Comparison of ENCODE assay signal across 13 mouse cellular contexts in the genomic region with DNA sequence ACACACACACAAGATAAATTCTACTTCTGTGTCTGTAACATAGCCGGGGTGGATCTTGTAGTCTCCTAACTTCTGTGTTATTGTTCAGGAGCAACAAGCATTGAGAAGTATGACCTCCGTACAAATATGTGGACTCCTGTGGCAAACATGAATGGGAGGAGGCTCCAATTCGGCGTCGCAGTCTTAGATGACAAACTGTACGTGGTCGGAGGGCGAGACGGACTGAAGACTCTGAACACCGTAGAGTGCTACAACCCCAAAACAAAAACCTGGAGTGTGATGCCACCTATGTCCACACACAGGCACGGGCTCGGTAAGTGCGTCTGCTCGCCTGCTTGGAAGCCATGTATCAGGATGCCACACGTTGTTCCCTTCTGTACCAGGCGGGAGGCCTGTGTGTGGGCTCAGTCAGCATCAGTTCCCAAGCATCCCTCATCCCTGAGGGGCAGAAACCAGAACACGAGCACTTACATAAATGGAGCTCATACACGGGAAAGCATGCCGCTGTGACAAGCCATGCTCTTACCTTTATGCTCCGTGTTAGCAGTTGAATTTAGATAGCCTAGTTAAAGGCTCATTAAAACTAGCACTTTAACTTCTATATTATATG. TPM values are rescaled to one million over a fixed set of nuclear protein-coding genes. Genes with fewer than 3 reads are reported as not detected.
DNase-seq lines count a peak whose midpoint lies in the region; ATAC-seq and TF ChIP-seq lines count a peak whose summit lies in the region.
"Had no signal": no experiment of that assay in that cellular context is flagged by ENCODE, and none has a peak within 500 bp of the region (broad histone marks: within the 10 kb centered on the region; RNA-seq: fewer than 3 reads in every experiment).

No protein-coding gene starts in this region.

- H3K27ac ChIP-seq in heart, postnatal 0 days (ENCODE audit: low read depth), result peak overlapping the region; percentile 78
- no peak overlapping the region for H3K27ac ChIP-seq in heart, embryonic 11.5 days (ENCODE audit: low read depth, low read length)
- H3K27ac ChIP-seq in limb, embryonic 11.5 days (replicated peaks; ENCODE audit: low read depth, low read length), result no peak overlapping the region
- no peak overlapping the region for H3K27ac ChIP-seq in limb, embryonic 10.5 days
- H3K27ac ChIP-seq: liver, embryonic 13.5 days; macrophage had no signal

- H3K36me3 ChIP-seq in heart, postnatal 0 days (replicated peaks; ENCODE audit: control insufficient read depth, insufficient read depth, low read length), result peaks cover 24% of the 10 kb centered on the region
- H3K36me3 ChIP-seq in heart, embryonic 11.5 days (ENCODE audit: control insufficient read depth, insufficient read depth, low read length), result peaks cover 8% of the 10 kb centered on the region; the same call in 1 of the 2 replicates
- no peaks in the 10 kb centered on the region; the same call in 1 of the 2 replicates for H3K36me3 ChIP-seq in limb, embryonic 11.5 days (ENCODE audit: control insufficient read depth, insufficient read depth, low read length)
- H3K36me3 ChIP-seq in limb, embryonic 10.5 days, result peaks cover 11% of the 10 kb centered on the region
- H3K36me3 ChIP-seq: liver, embryonic 13.5 days had no signal

- H3K27me3 ChIP-seq in heart, postnatal 0 days (ENCODE audit: control insufficient read depth, insufficient read depth, low read length), result no peaks in the 10 kb centered on the region
- no peaks in the 10 kb centered on the region for H3K27me3 ChIP-seq in heart, embryonic 11.5 days (ENCODE audit: control insufficient read depth, insufficient read depth, low read length)
- no peaks in the 10 kb centered on the region for H3K27me3 ChIP-seq in limb, embryonic 11.5 days (ENCODE audit: control insufficient read depth, insufficient read depth, low read length)
- no peaks in the 10 kb centered on the region for H3K27me3 ChIP-seq in limb, embryonic 10.5 days (ENCODE audit: low read depth, poor library complexity, severe bottlenecking)
- H3K27me3 ChIP-seq: liver, embryonic 13.5 days had no signal

- no peak for TF ChIP-seq CTCF in heart, postnatal 0 days (IDR thresholded peaks at IDR 0.05; ENCODE audit: low read depth)

- WGBS in heart, postnatal 0 days, result 86% methylated on average over 20 of the region's 20 CpGs
- 86% methylated on average over 20 of the region's 20 CpGs for WGBS in heart, embryonic 11.5 days (ENCODE audit: insufficient replicate concordance)
- WGBS in limb, embryonic 11.5 days, result 93% methylated on average over 20 of the region's 20 CpGs
- WGBS in limb, embryonic 10.5 days, result 94% methylated on average over 20 of the region's 20 CpGs

- no peak for TF ChIP-seq EP300 in heart, postnatal 0 days (IDR thresholded peaks at IDR 0.05; ENCODE audit: low read depth)

- no peaks in the 10 kb centered on the region for H3K9me3 ChIP-seq in heart, postnatal 0 days (replicated peaks; ENCODE audit: control insufficient read depth, low read length)
- H3K9me3 ChIP-seq in heart, embryonic 11.5 days (replicated peaks; ENCODE audit: control insufficient read depth, low read length), result no peaks in the 10 kb centered on the region
- no peaks in the 10 kb centered on the region for H3K9me3 ChIP-seq in limb, embryonic 11.5 days (ENCODE audit: control insufficient read depth, low read length)
- H3K9me3 ChIP-seq in limb, embryonic 10.5 days (replicated peaks), result no peaks in the 10 kb centered on the region
- H3K9me3 ChIP-seq: liver, embryonic 13.5 days had no signal

- no peak for DNase-seq in frontal cortex, postnatal 10 days (ENCODE audit: low spot score in 2 of 2)
- no peak for DNase-seq in heart, postnatal 0 days (ENCODE audit: low spot score)
- no peak for DNase-seq in limb, embryonic 11.5 days (ENCODE audit: low spot score)
- no peak for DNase-seq in limb, embryonic 10.5 days (ENCODE audit: low spot score)
- peak; percentile 25 for DNase-seq in R1 (ENCODE audit: low read depth, low spot score)
- no peak for DNase-seq in T-cell, adult 2 months (ENCODE audit: low spot score)
- DNase-seq: cerebellum, postnatal 14 days; liver, embryonic 13.5 days had no signal

- no peak overlapping the region for H3K9ac ChIP-seq in heart, postnatal 0 days (replicated peaks; ENCODE audit: low read depth, low read length)
- no peak overlapping the region for H3K9ac ChIP-seq in heart, embryonic 11.5 days (ENCODE audit: low read depth, low read length)
- H3K9ac ChIP-seq in limb, embryonic 11.5 days (ENCODE audit: low read length), result 0 out of 2 replicates have a peak overlapping the region, but pooled peaks have one; percentile 12
- H3K9ac ChIP-seq: liver, embryonic 13.5 days had no signal

- H3K4me2 ChIP-seq in heart, postnatal 0 days (ENCODE audit: low read depth, low read length), result no peak overlapping the region
- no peak overlapping the region for H3K4me2 ChIP-seq in heart, embryonic 11.5 days
- H3K4me2 ChIP-seq in limb, embryonic 11.5 days (ENCODE audit: low read depth, severe bottlenecking), result no peak overlapping the region
- H3K4me2 ChIP-seq: liver, embryonic 13.5 days had no signal

- H3K4me3 ChIP-seq in heart, postnatal 0 days (ENCODE audit: low read depth, low read length), result no peak overlapping the region
- no peak overlapping the region for H3K4me3 ChIP-seq in heart, embryonic 11.5 days (ENCODE audit: low read depth, low read length)
- no peak overlapping the region for H3K4me3 ChIP-seq in limb, embryonic 11.5 days (ENCODE audit: low read depth, low read length)
- H3K4me3 ChIP-seq in limb, embryonic 10.5 days, result no peak overlapping the region
- H3K4me3 ChIP-seq: erythroblast, embryonic 14.5 days; liver, embryonic 13.5 days had no signal

- peak; percentile 93 for ATAC-seq in frontal cortex, adult (ENCODE audit: low TSS enrichment)
- no peak for ATAC-seq in heart, postnatal 0 days (ENCODE audit: insufficient read depth, low read depth)
- no peak for ATAC-seq in heart, embryonic 11.5 days (replicated peaks; ENCODE audit: insufficient number of reproducible peaks, low FRiP score, low TSS enrichment)
- no peak for ATAC-seq in limb, embryonic 11.5 days (ENCODE audit: insufficient number of reproducible peaks, low FRiP score, low TSS enrichment, low read depth)
- ATAC-seq: inflammation-experienced regulatory T-cells, adult 6 months had no signal

- H3K4me1 ChIP-seq in heart, postnatal 0 days (ENCODE audit: control insufficient read depth, insufficient read depth), result no peaks in the 10 kb centered on the region
- H3K4me1 ChIP-seq in heart, embryonic 11.5 days (ENCODE audit: control insufficient read depth, insufficient read depth, low read length), result no peaks in the 10 kb centered on the region
- H3K4me1 ChIP-seq in limb, embryonic 11.5 days (ENCODE audit: control insufficient read depth, insufficient read depth, low read length), result no peaks in the 10 kb centered on the region
- peaks cover 8% of the 10 kb centered on the region for H3K4me1 ChIP-seq in limb, embryonic 10.5 days
- H3K4me1 ChIP-seq: liver, embryonic 13.5 days had no signal

RNA-seq across cellular contexts. Expression of a gene that starts 40.7 kb away (rescaled TPM):
- total RNA-seq in heart, postnatal 0 days (2014; rRNA removed; ENCODE audit: low replicate concordance), result 1.9 and 3.9 TPM in 2 replicates
- 2.0 and 2.3 TPM in 2 replicates for polyA plus RNA-seq in heart, postnatal 0 days (2015; fragmentation: Nextera tagmentation; extraction: Ambion mirVana)
- 6.7 and 9.5 TPM in 2 replicates for polyA plus RNA-seq in heart, embryonic 11.5 days (2014; fragmentation: Nextera tagmentation; extraction: Ambion mirVana)
- 12.5 and 15.8 TPM in 2 replicates for polyA plus RNA-seq in limb, embryonic 11.5 days (2014; fragmentation: Nextera tagmentation; extraction: Ambion mirVana)
- 7.3 and 11.0 TPM in 2 replicates for polyA plus RNA-seq in limb, embryonic 10.5 days (2016; fragmentation: Nextera tagmentation; extraction: Ambion mirVana)
- polyA plus RNA-seq: erythroblast, embryonic 14.5 days had no signal

RNA-seq across cellular contexts. Expression of a gene that starts 51.5 kb away (rescaled TPM):
- total RNA-seq in heart, postnatal 0 days (2014; rRNA removed; ENCODE audit: low replicate concordance), result 7.9 and 10.0 TPM in 2 replicates
- polyA plus RNA-seq in heart, postnatal 0 days (2015; fragmentation: Nextera tagmentation; extraction: Ambion mirVana), result 9.7 and 10.1 TPM in 2 replicates
- polyA plus RNA-seq in heart, embryonic 11.5 days (2014; fragmentation: Nextera tagmentation; extraction: Ambion mirVana), result 13.3 and 17.7 TPM in 2 replicates
- polyA plus RNA-seq in limb, embryonic 11.5 days (2014; fragmentation: Nextera tagmentation; extraction: Ambion mirVana), result 15.5 and 16.1 TPM in 2 replicates
- polyA plus RNA-seq in limb, embryonic 10.5 days (2016; fragmentation: Nextera tagmentation; extraction: Ambion mirVana), result 12.7 and 13.0 TPM in 2 replicates
